Mouse (Mus musculus) liver, embryonic 12.5 days (tissue): Measurements from ENCODE around the gene Cpvl. TPM values are rescaled to one million over a fixed set of nuclear protein-coding genes. Genes with fewer than 3 reads are reported as not detected.

ENCODE experiments used
- ATAC-seq: fragments of 200-750 bp; cut with Nextera tagmentation; 2 replicates; pipeline ENCODE4 v1.8.0; 2017; ENCODE audit warnings: moderate number of reproducible peaks, mild to moderate bottlenecking, moderate library complexity
- H3K27ac ChIP-seq: fragments of 300-500 bp; sonication (generic); 2 replicates; pipeline ENCODE4 v1.5.1; 2016; ENCODE audit warnings: mild to moderate bottlenecking
- H3K27me3 ChIP-seq: fragments of 300-500 bp; sonication (generic); replicated peaks from 2 replicates; pipeline ENCODE4 v1.6.1; 2016; ENCODE audit warnings: mild to moderate bottlenecking, moderate library complexity
- H3K36me3 ChIP-seq: fragments of 300-500 bp; sonication (generic); 2 replicates; pipeline ENCODE4 v1.6.1; 2016; ENCODE audit warnings: mild to moderate bottlenecking, moderate library complexity
- H3K4me1 ChIP-seq: fragments of 300-500 bp; sonication (generic); 2 replicates; pipeline ENCODE4 v1.6.1; 2016
- H3K4me2 ChIP-seq: fragments of 300-500 bp; sonication (generic); 2 replicates; pipeline ENCODE4 v1.6.1; 2016; ENCODE audit warnings: mild to moderate bottlenecking, moderate library complexity
- H3K4me3 ChIP-seq: fragments of 300-500 bp; sonication (generic); 2 replicates; pipeline ENCODE4 v1.5.1; 2016; ENCODE audit warnings: mild to moderate bottlenecking, moderate library complexity
- H3K9ac ChIP-seq: fragments of 300-500 bp; sonication (generic); 2 replicates; pipeline ENCODE4 v1.6.1; 2016; ENCODE audit warnings: mild to moderate bottlenecking, moderate library complexity
- H3K9me3 ChIP-seq: fragments of 300-500 bp; sonication (generic); replicated peaks from 2 replicates; pipeline ENCODE4 v1.6.1; 2016; ENCODE audit warnings: mild to moderate bottlenecking, moderate library complexity
- WGBS: fragments of 180-500 bp; shearing (Covaris S2); methylation state at CpG from one replicate; pipeline ENCODE4 v1.1.7; 2016; ENCODE audit not compliant: insufficient replicate concordance; 5-methylcytosine and 5-hydroxymethylcytosine counted together
- polyA plus RNA-seq: library from polyadenylated mRNA; unstranded; fragments of >200 nt; fragmentation: Nextera tagmentation; extraction: Ambion mirVana; gene quantifications from 2 replicates; pipeline ENCODE4 v1.2.1, GENCODE M21; 2016

Gene Cpvl
- polyA plus RNA-seq, 1 experiment from 2014 or later: not detected

- no peaks in the 10 kb centered on the region for H3K9me3 ChIP-seq
- WGBS: 66% methylated on average over 6 of the region's 6 CpGs
- no peak for ATAC-seq
Observed at GRCm38 (mm10) chr6:53968550-53968949, 9.9 kb downstream of the Cpvl start.

GRCm38 (mm10) chr6:53966595-53966994, 11.9 kb downstream of the Cpvl start:
- 66% methylated on average over 5 of the region's 5 CpGs for WGBS
- Histone ChIP-seq H3K36me3 (no peaks in the 10 kb centered on the region), H3K4me2 (no peak overlapping the region), H3K9me3 (no peaks in the 10 kb centered on the region), H3K4me3 (no peak overlapping the region), H3K27me3 (no peaks in the 10 kb centered on the region), H3K4me1 (no peaks in the 10 kb centered on the region), H3K27ac (no peak overlapping the region), H3K9ac (no peak overlapping the region)
- ATAC-seq: no peak

More at GRCm38 (mm10) chr6:53968550-53968949, 9.9 kb downstream of the Cpvl start:
- H3K27ac ChIP-seq: no peak overlapping the region
- H3K27me3 ChIP-seq: no peaks in the 10 kb centered on the region
- no peaks in the 10 kb centered on the region for H3K4me1 ChIP-seq
- no peak overlapping the region for H3K9ac ChIP-seq
- no peaks in the 10 kb centered on the region for H3K36me3 ChIP-seq
- H3K4me2 ChIP-seq: no peak overlapping the region
- no peak overlapping the region for H3K4me3 ChIP-seq

GRCm38 (mm10) chr6:53965900-53966299, 12.6 kb downstream of the Cpvl start:
- H3K4me1 ChIP-seq: no peaks in the 10 kb centered on the region
- H3K9ac ChIP-seq: no peak overlapping the region
- ATAC-seq: no peak
- WGBS: 39% methylated on average over 5 of the region's 5 CpGs
- H3K27ac ChIP-seq: no peak overlapping the region
- no peak overlapping the region for H3K4me3 ChIP-seq
- no peaks in the 10 kb centered on the region for H3K36me3 ChIP-seq
- no peak overlapping the region for H3K4me2 ChIP-seq
- H3K9me3 ChIP-seq: no peaks in the 10 kb centered on the region
- H3K27me3 ChIP-seq: no peaks in the 10 kb centered on the region

GRCm38 (mm10) chr6:53963906-53964496, 14.5 kb downstream of the Cpvl start:
- WGBS: 66% methylated on average over 5 of the region's 5 CpGs
- H3K9ac ChIP-seq: no peak overlapping the region
- no peak overlapping the region for H3K27ac ChIP-seq
- H3K4me3 ChIP-seq: no peak overlapping the region
- H3K4me2 ChIP-seq: no peak overlapping the region
- no peak for ATAC-seq
- no peaks in the 10 kb centered on the region for H3K36me3 ChIP-seq
- no peaks in the 10 kb centered on the region for H3K9me3 ChIP-seq
- no peaks in the 10 kb centered on the region for H3K4me1 ChIP-seq
- no peaks in the 10 kb centered on the region for H3K27me3 ChIP-seq

GRCm38 (mm10) chr6:53962006-53962405, 16.5 kb downstream of the Cpvl start:
- Histone ChIP-seq H3K27me3 (no peaks in the 10 kb centered on the region), H3K4me2 (no peak overlapping the region), H3K4me3 (no peak overlapping the region), H3K9me3 (no peaks in the 10 kb centered on the region), H3K9ac (no peak overlapping the region), H3K36me3 (no peaks in the 10 kb centered on the region), H3K27ac (no peak overlapping the region), H3K4me1 (peaks cover 3% of the 10 kb centered on the region; the same call in 1 of the 2 replicates)
- 45% methylated on average over 1 of the region's 1 CpGs for WGBS
- no peak for ATAC-seq

GRCm38 (mm10) chr6:53959826-53960225, 18.6 kb downstream of the Cpvl start:
- no peak overlapping the region for H3K4me2 ChIP-seq
- no peaks in the 10 kb centered on the region for H3K36me3 ChIP-seq
- H3K9ac ChIP-seq: no peak overlapping the region
- no peak overlapping the region for H3K27ac ChIP-seq
- H3K27me3 ChIP-seq: peaks cover 7% of the 10 kb centered on the region
- WGBS: 48% methylated on average over 3 of the region's 3 CpGs
- no peak for ATAC-seq
- peaks cover 3% of the 10 kb centered on the region; the same call in 1 of the 2 replicates for H3K4me1 ChIP-seq
- H3K9me3 ChIP-seq: no peaks in the 10 kb centered on the region
- no peak overlapping the region for H3K4me3 ChIP-seq

- Histone ChIP-seq H3K36me3 (no peaks in the 10 kb centered on the region), H3K4me2 (peak overlapping the region; percentile 37), H3K27ac (no peak overlapping the region), H3K4me3 (no peak overlapping the region), H3K27me3 (peaks cover 7% of the 10 kb centered on the region), H3K9ac (no peak overlapping the region), H3K4me1 (peaks cover 3% of the 10 kb centered on the region; the same call in 1 of the 2 replicates), H3K9me3 (no peaks in the 10 kb centered on the region)
- ATAC-seq: no peak
- WGBS: 16% methylated on average over 7 of the region's 7 CpGs
Observed at GRCm38 (mm10) chr6:53958321-53958720, 20.1 kb downstream of the Cpvl start.

GRCm38 (mm10) chr6:53956513-53956912, 22.0 kb downstream of the Cpvl start:
- Histone ChIP-seq H3K9me3 (no peaks in the 10 kb centered on the region), H3K4me3 (no peak overlapping the region), H3K27me3 (peaks cover 7% of the 10 kb centered on the region), H3K27ac (no peak overlapping the region), H3K36me3 (no peaks in the 10 kb centered on the region), H3K9ac (no peak overlapping the region), H3K4me1 (peaks cover 3% of the 10 kb centered on the region; the same call in 1 of the 2 replicates), H3K4me2 (no peak overlapping the region)
- no peak for ATAC-seq
- WGBS: 49% methylated on average over 4 of the region's 4 CpGs

GRCm38 (mm10) chr6:53955846-53956245, 22.6 kb downstream of the Cpvl start:
- no peaks in the 10 kb centered on the region for H3K9me3 ChIP-seq
- no peak overlapping the region for H3K4me3 ChIP-seq
- ATAC-seq: no peak
- H3K4me2 ChIP-seq: no peak overlapping the region
- 47% methylated on average over 2 of the region's 2 CpGs for WGBS
- H3K36me3 ChIP-seq: no peaks in the 10 kb centered on the region
- no peak overlapping the region for H3K9ac ChIP-seq
- H3K27me3 ChIP-seq: peaks cover 7% of the 10 kb centered on the region
- H3K4me1 ChIP-seq: peaks cover 3% of the 10 kb centered on the region; the same call in 1 of the 2 replicates
- H3K27ac ChIP-seq: no peak overlapping the region

GRCm38 (mm10) chr6:53955271-53955670, 23.2 kb downstream of the Cpvl start:
- Histone ChIP-seq H3K9ac (no peak overlapping the region), H3K4me3 (no peak overlapping the region), H3K9me3 (no peaks in the 10 kb centered on the region), H3K36me3 (no peaks in the 10 kb centered on the region), H3K27me3 (peaks cover 7% of the 10 kb centered on the region), H3K4me2 (no peak overlapping the region), H3K4me1 (peaks cover 3% of the 10 kb centered on the region; the same call in 1 of the 2 replicates), H3K27ac (no peak overlapping the region)
- WGBS: 63% methylated on average over 6 of the region's 6 CpGs
- ATAC-seq: no peak

GRCm38 (mm10) chr6:53954106-53954505, 24.4 kb downstream of the Cpvl start:
- ATAC-seq: no peak
- 43% methylated on average over 5 of the region's 5 CpGs for WGBS

GRCm38 (mm10) chr6:53953348-53953747, 25.1 kb downstream of the Cpvl start:
- Histone ChIP-seq H3K27me3 (peaks cover 7% of the 10 kb centered on the region), H3K9ac (no peak overlapping the region), H3K36me3 (no peaks in the 10 kb centered on the region), H3K27ac (no peak overlapping the region), H3K4me1 (peaks cover 3% of the 10 kb centered on the region; the same call in 1 of the 2 replicates), H3K9me3 (no peaks in the 10 kb centered on the region), H3K4me2 (no peak overlapping the region), H3K4me3 (no peak overlapping the region)
- WGBS: 71% methylated on average over 6 of the region's 6 CpGs
- ATAC-seq: no peak

More at GRCm38 (mm10) chr6:53954106-53954505, 24.4 kb downstream of the Cpvl start:
- Histone ChIP-seq H3K27me3 (peaks cover 7% of the 10 kb centered on the region), H3K36me3 (no peaks in the 10 kb centered on the region), H3K4me3 (no peak overlapping the region), H3K4me1 (peaks cover 3% of the 10 kb centered on the region; the same call in 1 of the 2 replicates), H3K27ac (no peak overlapping the region), H3K4me2 (no peak overlapping the region), H3K9ac (no peak overlapping the region), H3K9me3 (no peaks in the 10 kb centered on the region)

- Histone ChIP-seq H3K9me3 (no peaks in the 10 kb centered on the region), H3K27ac (no peak overlapping the region), H3K4me1 (no peaks in the 10 kb centered on the region), H3K27me3 (peaks cover 7% of the 10 kb centered on the region), H3K4me2 (no peak overlapping the region), H3K36me3 (no peaks in the 10 kb centered on the region), H3K4me3 (no peak overlapping the region), H3K9ac (no peak overlapping the region)
- WGBS: 60% methylated on average over 4 of the region's 4 CpGs
- no peak for ATAC-seq
Observed at GRCm38 (mm10) chr6:53951421-53951820, 27.1 kb downstream of the Cpvl start.
